Mouse (Mus musculus): Measurements from ENCODE around the gene Fam196b. TPM values are rescaled to one million over a fixed set of nuclear protein-coding genes. Genes with fewer than 3 reads are reported as not detected.
A peak's percentile ranks its signal among the peaks of the same experiment; 100 is the strongest.

Fam196b gene
- polyA plus RNA-seq, 1 experiment from 2014 or later, result 1.4 TPM

DNA sequence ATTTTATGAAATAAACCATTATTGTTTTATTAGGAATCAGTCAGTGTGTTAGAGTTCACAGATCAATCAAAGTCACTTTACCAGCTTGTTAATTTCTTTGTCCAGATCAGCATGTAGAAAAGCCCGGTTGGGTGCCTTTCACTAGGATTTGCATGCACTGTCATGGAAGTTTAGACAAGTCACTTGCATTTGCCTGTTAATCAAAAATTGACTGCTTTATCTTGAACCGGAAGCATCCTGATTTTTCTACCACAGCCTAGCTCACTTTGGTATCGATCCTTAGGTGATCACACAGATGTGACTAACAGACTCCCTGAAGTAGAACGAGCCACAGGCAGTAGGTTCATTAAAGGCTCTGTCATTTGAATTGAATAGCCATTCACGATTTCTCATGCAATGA, 761 bp downstream of the Fam196b start:
- H3K27me3 ChIP-seq (ENCODE audit: control insufficient read depth, insufficient read depth, low read length), result no peaks in the 10 kb centered on the region
- no peaks in the 10 kb centered on the region for H3K9me3 ChIP-seq (ENCODE audit: control insufficient read depth, low read length)
- 0 out of 2 replicates have a peak, but pooled peaks cover 5% of the 10 kb centered on the region for H3K4me1 ChIP-seq (ENCODE audit: control insufficient read depth, insufficient read depth, low read length)
- no peak overlapping the region for H3K4me3 ChIP-seq (ENCODE audit: low read depth, low read length)
- H3K36me3 ChIP-seq (ENCODE audit: control insufficient read depth, insufficient read depth, low read length), result no peaks in the 10 kb centered on the region
- DNase-seq (ENCODE audit: low spot score) (peak; percentile 36), ATAC-seq (ENCODE audit: insufficient read depth, low FRiP score, low TSS enrichment) (peak; percentile 23; the same call in 1 of the 2 replicates)
- H3K27ac ChIP-seq (ENCODE audit: low read depth, low read length), result no peak overlapping the region
- H3K4me2 ChIP-seq (ENCODE audit: low read depth), result peak overlapping the region; percentile 51; the same call in 1 of the 2 replicates
- no peak overlapping the region for H3K9ac ChIP-seq (ENCODE audit: low read length)
- 10% methylated on average over 5 of the region's 5 CpGs for WGBS

DNA sequence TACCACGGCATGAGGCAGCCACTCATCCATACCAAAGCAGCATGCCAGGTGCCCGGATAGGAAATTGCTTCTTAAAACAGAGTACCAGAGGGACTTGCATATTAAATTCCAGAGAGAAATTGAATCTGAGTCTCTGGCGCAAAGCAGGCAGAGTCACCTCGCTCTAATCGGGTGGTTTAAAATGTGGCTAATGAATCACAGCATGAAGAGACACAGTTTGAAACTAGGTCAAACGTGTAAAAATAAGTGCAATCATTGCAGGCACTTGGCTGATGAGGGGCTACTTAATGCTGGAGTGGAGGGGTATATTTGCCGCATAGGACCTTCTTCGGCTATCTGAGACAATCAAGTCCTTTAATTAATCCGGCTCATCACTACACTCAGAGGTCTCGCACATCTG, 1.6 kb downstream of the Fam196b start:
- Histone ChIP-seq H3K9me3 (ENCODE audit: control insufficient read depth, low read length) (no peaks in the 10 kb centered on the region), H3K4me2 (ENCODE audit: low read depth) (no peak overlapping the region; the same call in 1 of the 2 replicates), H3K4me1 (ENCODE audit: control insufficient read depth, insufficient read depth, low read length) (0 out of 2 replicates have a peak, but pooled peaks cover 5% of the 10 kb centered on the region), H3K4me3 (ENCODE audit: low read depth, low read length) (no peak overlapping the region), H3K27ac (ENCODE audit: low read depth, low read length) (no peak overlapping the region), H3K9ac (ENCODE audit: low read length) (no peak overlapping the region), H3K36me3 (ENCODE audit: control insufficient read depth, insufficient read depth, low read length) (no peaks in the 10 kb centered on the region), H3K27me3 (ENCODE audit: control insufficient read depth, insufficient read depth, low read length) (no peaks in the 10 kb centered on the region)
- 61% methylated on average over 10 of the region's 10 CpGs for WGBS
- DNase-seq (ENCODE audit: low spot score) (no peak), ATAC-seq (ENCODE audit: insufficient read depth, low FRiP score, low TSS enrichment) (no peak)

DNA sequence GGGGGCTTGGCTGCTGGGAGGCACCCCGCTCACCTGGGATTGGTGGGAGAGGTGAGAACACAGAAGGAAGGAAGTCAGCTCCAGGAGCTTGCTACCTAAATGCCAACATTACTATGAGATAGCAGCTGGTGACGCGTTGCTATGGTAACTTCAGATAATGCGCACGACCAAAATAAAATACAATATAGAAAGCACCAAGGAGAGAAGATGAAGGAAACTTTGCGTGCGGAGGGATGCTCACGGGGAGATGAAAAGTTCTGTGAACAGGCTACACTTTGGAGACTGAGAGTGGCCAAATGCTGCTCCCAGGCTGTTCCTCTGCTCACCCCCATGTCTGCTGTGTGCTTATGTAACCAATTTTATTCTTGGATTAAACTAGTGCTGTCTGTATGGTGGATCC, 2.4 kb downstream of the Fam196b start:
- H3K9me3 ChIP-seq (ENCODE audit: control insufficient read depth, low read length), result no peaks in the 10 kb centered on the region
- no peak overlapping the region for H3K4me2 ChIP-seq (ENCODE audit: low read depth)
- ATAC-seq (ENCODE audit: insufficient read depth, low FRiP score, low TSS enrichment) (no peak), DNase-seq (ENCODE audit: low spot score) (no peak)
- no peak overlapping the region for H3K9ac ChIP-seq (ENCODE audit: low read length)
- WGBS, result 81% methylated on average over 8 of the region's 8 CpGs
- H3K27me3 ChIP-seq (ENCODE audit: control insufficient read depth, insufficient read depth, low read length), result no peaks in the 10 kb centered on the region
- no peak overlapping the region for H3K27ac ChIP-seq (ENCODE audit: low read depth, low read length)
- H3K4me3 ChIP-seq (ENCODE audit: low read depth, low read length), result no peak overlapping the region
- no peaks in the 10 kb centered on the region for H3K36me3 ChIP-seq (ENCODE audit: control insufficient read depth, insufficient read depth, low read length)
- H3K4me1 ChIP-seq (ENCODE audit: control insufficient read depth, insufficient read depth, low read length), result 0 out of 2 replicates have a peak, but pooled peaks cover 5% of the 10 kb centered on the region

DNA sequence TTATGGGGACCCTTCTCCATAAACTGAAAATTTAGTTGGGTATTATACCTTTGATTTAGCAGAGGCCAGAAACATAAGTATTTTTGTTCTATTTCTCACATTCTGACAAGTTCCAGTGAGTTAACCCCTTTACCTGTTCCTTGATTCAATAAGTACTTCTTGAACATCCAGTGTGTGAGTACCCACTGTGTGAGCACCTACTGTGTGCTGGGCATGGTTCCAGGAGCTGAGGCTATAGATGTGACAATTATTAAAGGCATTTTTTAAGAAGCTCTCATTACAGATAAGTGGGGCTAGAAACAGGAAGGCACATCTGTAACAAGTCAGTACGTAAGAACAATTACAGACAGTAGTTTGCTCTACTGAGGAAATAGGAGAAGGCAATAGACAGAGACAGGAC, 4.7 kb downstream of the Fam196b start:
- Histone ChIP-seq H3K4me1 (ENCODE audit: control insufficient read depth, insufficient read depth, low read length) (0 out of 2 replicates have a peak, but pooled peaks cover 5% of the 10 kb centered on the region), H3K9ac (ENCODE audit: low read length) (no peak overlapping the region), H3K27ac (ENCODE audit: low read depth, low read length) (no peak overlapping the region), H3K4me2 (ENCODE audit: low read depth) (no peak overlapping the region), H3K9me3 (ENCODE audit: control insufficient read depth, low read length) (no peaks in the 10 kb centered on the region), H3K4me3 (ENCODE audit: low read depth, low read length) (no peak overlapping the region), H3K36me3 (ENCODE audit: control insufficient read depth, insufficient read depth, low read length) (no peaks in the 10 kb centered on the region), H3K27me3 (ENCODE audit: control insufficient read depth, insufficient read depth, low read length) (no peaks in the 10 kb centered on the region)
- ATAC-seq (ENCODE audit: insufficient read depth, low FRiP score, low TSS enrichment) (no peak), DNase-seq (ENCODE audit: low spot score) (no peak)
- 80% methylated on average over 1 of the region's 1 CpGs for WGBS

DNA sequence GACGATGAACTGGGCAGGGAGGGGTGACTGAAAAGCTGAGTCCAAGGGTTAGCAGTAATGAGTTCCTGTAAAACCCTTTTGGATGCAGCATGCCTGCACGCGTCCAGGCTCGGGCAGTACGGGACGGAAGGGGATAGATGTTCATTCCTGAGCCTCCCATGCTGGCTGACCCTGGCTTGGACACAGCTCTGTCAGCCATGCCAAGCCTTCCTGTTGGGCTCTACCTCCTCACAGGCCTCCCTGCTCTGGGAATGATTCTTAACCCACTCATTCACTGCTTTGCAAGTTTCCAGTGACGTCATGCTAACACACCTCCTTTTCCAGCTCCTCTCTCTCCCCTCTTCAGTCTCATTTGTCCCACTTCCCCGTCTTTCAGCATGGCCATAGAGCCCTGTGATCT, 9.0 kb downstream of the Fam196b start:
- 90% methylated on average over 8 of the region's 8 CpGs for WGBS

GRCm38 (mm10) chr11:34332344-34333031, 17.9 kb downstream of the Fam196b start:
- Histone ChIP-seq H3K4me2 (ENCODE audit: low read depth) (no peak overlapping the region), H3K9me3 (ENCODE audit: control insufficient read depth, low read length) (no peaks in the 10 kb centered on the region), H3K4me1 (ENCODE audit: control insufficient read depth, insufficient read depth, low read length) (no peaks in the 10 kb centered on the region), H3K27me3 (ENCODE audit: control insufficient read depth, insufficient read depth, low read length) (no peaks in the 10 kb centered on the region), H3K27ac (ENCODE audit: low read depth, low read length) (no peak overlapping the region), H3K9ac (ENCODE audit: low read length) (no peak overlapping the region), H3K4me3 (ENCODE audit: low read depth, low read length) (no peak overlapping the region), H3K36me3 (ENCODE audit: control insufficient read depth, insufficient read depth, low read length) (no peaks in the 10 kb centered on the region)
- ATAC-seq (ENCODE audit: insufficient read depth, low FRiP score, low TSS enrichment) (no peak), DNase-seq (ENCODE audit: low spot score) (no peak)
- 45% methylated on average over 7 of the region's 7 CpGs for WGBS

More for the DNA sequence above, 9.0 kb downstream of the Fam196b start:
- Histone ChIP-seq H3K27me3 (ENCODE audit: control insufficient read depth, insufficient read depth, low read length) (no peaks in the 10 kb centered on the region), H3K36me3 (ENCODE audit: control insufficient read depth, insufficient read depth, low read length) (no peaks in the 10 kb centered on the region), H3K9me3 (ENCODE audit: control insufficient read depth, low read length) (no peaks in the 10 kb centered on the region), H3K27ac (ENCODE audit: low read depth, low read length) (no peak overlapping the region), H3K4me3 (ENCODE audit: low read depth, low read length) (no peak overlapping the region), H3K4me1 (ENCODE audit: control insufficient read depth, insufficient read depth, low read length) (no peaks in the 10 kb centered on the region), H3K4me2 (ENCODE audit: low read depth) (no peak overlapping the region), H3K9ac (ENCODE audit: low read length) (no peak overlapping the region)
- DNase-seq (ENCODE audit: low spot score) (no peak), ATAC-seq (ENCODE audit: insufficient read depth, low FRiP score, low TSS enrichment) (no peak)

GRCm38 (mm10) chr11:34337907-34338306, 23.3 kb downstream of the Fam196b start:
- Histone ChIP-seq H3K9ac (ENCODE audit: low read length) (no peak overlapping the region), H3K36me3 (ENCODE audit: control insufficient read depth, insufficient read depth, low read length) (no peaks in the 10 kb centered on the region), H3K4me1 (ENCODE audit: control insufficient read depth, insufficient read depth, low read length) (no peaks in the 10 kb centered on the region), H3K27me3 (ENCODE audit: control insufficient read depth, insufficient read depth, low read length) (no peaks in the 10 kb centered on the region), H3K4me2 (ENCODE audit: low read depth) (no peak overlapping the region), H3K27ac (ENCODE audit: low read depth, low read length) (no peak overlapping the region), H3K9me3 (ENCODE audit: control insufficient read depth, low read length) (no peaks in the 10 kb centered on the region), H3K4me3 (ENCODE audit: low read depth, low read length) (no peak overlapping the region)
- no peak for DNase-seq (ENCODE audit: low spot score)
- no peak for ATAC-seq (ENCODE audit: insufficient read depth, low FRiP score, low TSS enrichment)
- WGBS, result 88% methylated on average over 1 of the region's 1 CpGs

DNA sequence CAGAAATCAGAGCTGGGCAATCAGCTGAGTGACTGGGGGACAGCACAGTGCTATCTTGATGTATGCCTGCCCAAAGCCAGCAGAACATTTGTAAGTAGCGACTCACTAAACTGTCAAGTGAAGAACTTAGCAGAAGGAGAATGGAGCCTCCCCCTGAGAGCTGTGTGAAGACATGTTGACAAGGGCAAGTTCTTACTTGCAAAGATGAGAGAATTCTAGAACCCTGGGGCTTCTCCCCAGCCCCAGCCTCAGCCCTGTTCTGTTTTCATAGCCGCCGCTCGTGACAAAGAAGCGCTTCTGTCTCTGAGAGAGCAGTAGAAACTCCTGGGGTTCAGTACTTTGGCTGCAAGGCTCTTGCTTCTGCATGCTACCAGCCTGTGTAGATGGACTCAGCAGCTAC, 25.1 kb downstream of the Fam196b start:
- DNase-seq (ENCODE audit: low spot score) (no peak), ATAC-seq (ENCODE audit: insufficient read depth, low FRiP score, low TSS enrichment) (no peak)
- no peak overlapping the region; the same call in 1 of the 2 replicates for H3K9ac ChIP-seq (ENCODE audit: low read length)
- H3K4me3 ChIP-seq (ENCODE audit: low read depth, low read length), result no peak overlapping the region
- no peaks in the 10 kb centered on the region for H3K27me3 ChIP-seq (ENCODE audit: control insufficient read depth, insufficient read depth, low read length)
- no peaks in the 10 kb centered on the region for H3K9me3 ChIP-seq (ENCODE audit: control insufficient read depth, low read length)
- no peak overlapping the region for H3K27ac ChIP-seq (ENCODE audit: low read depth, low read length)
- WGBS, result 77% methylated on average over 5 of the region's 5 CpGs
- no peaks in the 10 kb centered on the region for H3K36me3 ChIP-seq (ENCODE audit: control insufficient read depth, insufficient read depth, low read length)
- no peaks in the 10 kb centered on the region for H3K4me1 ChIP-seq (ENCODE audit: control insufficient read depth, insufficient read depth, low read length)
- H3K4me2 ChIP-seq (ENCODE audit: low read depth), result no peak overlapping the region

- Histone ChIP-seq H3K4me2 (ENCODE audit: low read depth) (no peak overlapping the region), H3K27me3 (ENCODE audit: control insufficient read depth, insufficient read depth, low read length) (no peaks in the 10 kb centered on the region), H3K9ac (ENCODE audit: low read length) (no peak overlapping the region), H3K4me3 (ENCODE audit: low read depth, low read length) (no peak overlapping the region), H3K9me3 (ENCODE audit: control insufficient read depth, low read length) (no peaks in the 10 kb centered on the region), H3K4me1 (ENCODE audit: control insufficient read depth, insufficient read depth, low read length) (no peaks in the 10 kb centered on the region), H3K27ac (ENCODE audit: low read depth, low read length) (no peak overlapping the region), H3K36me3 (ENCODE audit: control insufficient read depth, insufficient read depth, low read length) (no peaks in the 10 kb centered on the region)
- DNase-seq (ENCODE audit: low spot score), result no peak
- WGBS, result 45% methylated on average over 4 of the region's 4 CpGs
- ATAC-seq (ENCODE audit: insufficient read depth, low FRiP score, low TSS enrichment), result no peak
Measured at GRCm38 (mm10) chr11:34343742-34344307, 29.2 kb downstream of the Fam196b start.

All from neural tube, embryonic 11.5 days (tissue).